Mouse (Mus musculus) stomach, embryonic 14.5 days (tissue): ENCODE results near the gene Col16a1. TPM values are rescaled to one million over a fixed set of nuclear protein-coding genes. Genes with fewer than 3 reads are reported as not detected.

Source experiments
- ATAC-seq: fragments of 200-750 bp; cut with Nextera tagmentation; 2 replicates; pipeline ENCODE4 v1.8.0; 2017; ENCODE audit warnings: low read depth, moderate TSS enrichment; ENCODE audit not compliant: insufficient number of reproducible peaks, insufficient read depth, low FRiP score
- H3K27ac ChIP-seq: fragments of 300-500 bp; sonication (generic); 2 replicates; pipeline ENCODE4 v1.5.1; 2014; ENCODE audit warnings: mild to moderate bottlenecking, low read length, moderate library complexity, mixed read lengths
- H3K27me3 ChIP-seq: fragments of 300-500 bp; sonication (generic); 2 replicates; pipeline ENCODE4 v1.6.1; 2014; ENCODE audit warnings: low read length, control low read depth, mixed read lengths; ENCODE audit not compliant: control insufficient read depth, insufficient read depth
- H3K36me3 ChIP-seq: fragments of 300-500 bp; sonication (generic); 2 replicates; pipeline ENCODE4 v1.6.1; 2014; ENCODE audit warnings: mild to moderate bottlenecking, control low read depth, low read length, moderate library complexity, mixed read lengths; ENCODE audit not compliant: control insufficient read depth, insufficient read depth
- H3K4me1 ChIP-seq: fragments of 300-500 bp; sonication (generic); 2 replicates; pipeline ENCODE4 v1.6.1; 2014; ENCODE audit warnings: low read length, control low read depth, mixed read lengths; ENCODE audit not compliant: control insufficient read depth, insufficient read depth
- H3K4me2 ChIP-seq: fragments of 300-500 bp; sonication (generic); replicated peaks from 2 replicates; pipeline ENCODE4 v1.6.1; 2014; ENCODE audit warnings: low read depth, low read length, control low read depth
- H3K4me3 ChIP-seq: fragments of 300-500 bp; sonication (generic); 2 replicates; pipeline ENCODE4 v1.5.1; 2014; ENCODE audit warnings: low read depth, low read length, control low read depth
- H3K9ac ChIP-seq: fragments of 300-500 bp; sonication (generic); replicated peaks from 2 replicates; pipeline ENCODE4 v1.6.1; 2014; ENCODE audit warnings: low read depth, mild to moderate bottlenecking, control low read depth, low read length, moderate library complexity, mixed read lengths
- H3K9me3 ChIP-seq: fragments of 300-500 bp; sonication (generic); 2 replicates; pipeline ENCODE4 v1.6.1; 2016; ENCODE audit warnings: low read depth, low read length, control low read depth; ENCODE audit not compliant: control insufficient read depth
- WGBS: fragments of 180-500 bp; shearing (Covaris S2); extraction: QIAGEN DNeasy Blood & Tissue Kit; methylation state at CpG from one replicate; pipeline ENCODE4 v1.1.7; 2014; 5-methylcytosine and 5-hydroxymethylcytosine counted together
- polyA plus RNA-seq: library from polyadenylated mRNA; unstranded; fragments of >200 nt; fragmentation: Nextera tagmentation; extraction: Ambion mirVana; gene quantifications from 2 replicates; pipeline ENCODE4 v1.2.1, GENCODE M21; 2014

Col16a1 gene
- 80.0 and 95.1 TPM in 2 replicates for polyA plus RNA-seq

GRCm38 (mm10) chr4:130047331-130048202 lies at the start of gene Col16a1:
TSS of gene Col16a1 (plus strand) at chr4:130047840.
- H3K9me3 ChIP-seq: no peaks in the 10 kb centered on the region
- H3K4me2 ChIP-seq: peak within 1 kb of the TSS; percentile 83
- peak within 1 kb of the TSS; percentile 43 for H3K9ac ChIP-seq
- ATAC-seq: peak; percentile 88
- 2% methylated on average over 43 of the region's 46 CpGs for WGBS
- H3K4me3 ChIP-seq: peak within 1 kb of the TSS; percentile 49
- H3K27ac ChIP-seq: peak within 1 kb of the TSS; percentile 93
- no peaks in the 10 kb centered on the region for H3K27me3 ChIP-seq
- peaks cover 3% of the 10 kb centered on the region; the same call in 1 of the 2 replicates for H3K36me3 ChIP-seq
- peaks cover 46% of the 10 kb centered on the region for H3K4me1 ChIP-seq

- Histone ChIP-seq H3K27ac (no peak overlapping the region), H3K4me2 (no peak overlapping the region), H3K36me3 (no peaks in the 10 kb centered on the region), H3K27me3 (no peaks in the 10 kb centered on the region), H3K9ac (no peak overlapping the region), H3K9me3 (no peaks in the 10 kb centered on the region), H3K4me3 (no peak overlapping the region), H3K4me1 (peaks cover 3% of the 10 kb centered on the region; the same call in 1 of the 2 replicates)
- WGBS: 55% methylated on average over 11 of the region's 11 CpGs
- ATAC-seq: no peak
These were observed 49.5 kb upstream of the Col16a1 start for GRCm38 (mm10) chr4:129998124-129998523.

- Histone ChIP-seq H3K4me2 (no peak overlapping the region), H3K27me3 (no peaks in the 10 kb centered on the region), H3K9me3 (no peaks in the 10 kb centered on the region), H3K36me3 (no peaks in the 10 kb centered on the region), H3K9ac (no peak overlapping the region), H3K4me1 (peaks cover 5% of the 10 kb centered on the region; the same call in 1 of the 2 replicates), H3K27ac (peak overlapping the region; percentile 61; the same call in 1 of the 2 replicates), H3K4me3 (no peak overlapping the region)
- ATAC-seq: no peak
- 22% methylated on average over 5 of the region's 5 CpGs for WGBS
These were observed 45.9 kb upstream of the Col16a1 start for GRCm38 (mm10) chr4:130001710-130002109.

- Histone ChIP-seq H3K9ac (no peak overlapping the region), H3K27ac (peak overlapping the region; percentile 61; the same call in 1 of the 2 replicates), H3K4me3 (no peak overlapping the region), H3K9me3 (no peaks in the 10 kb centered on the region), H3K36me3 (no peaks in the 10 kb centered on the region), H3K4me2 (no peak overlapping the region), H3K27me3 (no peaks in the 10 kb centered on the region), H3K4me1 (peaks cover 6% of the 10 kb centered on the region; the same call in 1 of the 2 replicates)
- WGBS: 62% methylated on average over 10 of the region's 10 CpGs
- peak; percentile 57; the same call in 1 of the 2 replicates for ATAC-seq
These were observed 45.5 kb upstream of the Col16a1 start for GRCm38 (mm10) chr4:130002157-130002556.

- WGBS: 50% methylated on average over 9 of the region's 9 CpGs
- Histone ChIP-seq H3K9ac (no peak overlapping the region), H3K27me3 (no peaks in the 10 kb centered on the region), H3K4me1 (peaks cover 6% of the 10 kb centered on the region; the same call in 1 of the 2 replicates), H3K4me2 (no peak overlapping the region), H3K27ac (no peak overlapping the region), H3K9me3 (no peaks in the 10 kb centered on the region), H3K4me3 (no peak overlapping the region), H3K36me3 (no peaks in the 10 kb centered on the region)
- ATAC-seq: no peak
These were observed 42.0 kb upstream of the Col16a1 start for GRCm38 (mm10) chr4:130005593-130005992.

GRCm38 (mm10) chr4:130006533-130006932 lies 41.1 kb upstream of the Col16a1 start:
- peaks cover 6% of the 10 kb centered on the region; the same call in 1 of the 2 replicates for H3K4me1 ChIP-seq
- WGBS: 13% methylated on average over 25 of the region's 25 CpGs
- no peak for ATAC-seq
- no peaks in the 10 kb centered on the region for H3K36me3 ChIP-seq
- H3K27ac ChIP-seq: no peak overlapping the region
- H3K4me2 ChIP-seq: peak overlapping the region; percentile 49
- no peaks in the 10 kb centered on the region for H3K9me3 ChIP-seq
- H3K27me3 ChIP-seq: no peaks in the 10 kb centered on the region
- H3K9ac ChIP-seq: no peak overlapping the region
- 0 out of 2 replicates have a peak overlapping the region, but pooled peaks have one; percentile 2 for H3K4me3 ChIP-seq

- no peak overlapping the region for H3K4me2 ChIP-seq
- peaks cover 3% of the 10 kb centered on the region; the same call in 1 of the 2 replicates for H3K4me1 ChIP-seq
- H3K27ac ChIP-seq: no peak overlapping the region
- no peak overlapping the region for H3K4me3 ChIP-seq
- no peaks in the 10 kb centered on the region for H3K27me3 ChIP-seq
- H3K9me3 ChIP-seq: no peaks in the 10 kb centered on the region
- no peaks in the 10 kb centered on the region for H3K36me3 ChIP-seq
- 77% methylated on average over 14 of the region's 14 CpGs for WGBS
- H3K9ac ChIP-seq: no peak overlapping the region
- ATAC-seq: no peak
These were observed 38.6 kb upstream of the Col16a1 start for GRCm38 (mm10) chr4:130009043-130009442.

- Histone ChIP-seq H3K27ac (no peak overlapping the region), H3K9me3 (no peaks in the 10 kb centered on the region), H3K4me2 (no peak overlapping the region), H3K9ac (no peak overlapping the region), H3K27me3 (no peaks in the 10 kb centered on the region), H3K4me3 (no peak overlapping the region), H3K4me1 (peaks cover 3% of the 10 kb centered on the region; the same call in 1 of the 2 replicates), H3K36me3 (no peaks in the 10 kb centered on the region)
- 91% methylated on average over 4 of the region's 4 CpGs for WGBS
- ATAC-seq: no peak
These were observed 36.9 kb upstream of the Col16a1 start for GRCm38 (mm10) chr4:130010723-130011122.
